Mouse (Mus musculus) G1E-ER4 (cell line): ENCODE data around the gene Bbs9. TPM values are rescaled to one million over a fixed set of nuclear protein-coding genes. Genes with fewer than 3 reads are reported as not detected.

Experiments
- GATA1 ChIP-seq: IDR thresholded peaks from one replicate; pipeline ENCODE4 v1.8.0; 2012; ENCODE audit warnings: low read length, inconsistent platforms
- polyA plus RNA-seq: library from polyadenylated mRNA; stranded (reverse); fragments of >175 nt; gene quantifications from 2 replicates; pipeline ENCODE4 v1.2.3, GENCODE M21; 2012

Gene Bbs9
- polyA plus RNA-seq, 1 experiment = 0.65 TPM

- no peak for TF ChIP-seq GATA1
Measured at GRCm38 (mm10) chr9:22806494-22806893, 331.0 kb downstream of the Bbs9 start.

- no peak for TF ChIP-seq GATA1
Measured at GRCm38 (mm10) chr9:22807693-22808092, 332.2 kb downstream of the Bbs9 start.

DNA sequence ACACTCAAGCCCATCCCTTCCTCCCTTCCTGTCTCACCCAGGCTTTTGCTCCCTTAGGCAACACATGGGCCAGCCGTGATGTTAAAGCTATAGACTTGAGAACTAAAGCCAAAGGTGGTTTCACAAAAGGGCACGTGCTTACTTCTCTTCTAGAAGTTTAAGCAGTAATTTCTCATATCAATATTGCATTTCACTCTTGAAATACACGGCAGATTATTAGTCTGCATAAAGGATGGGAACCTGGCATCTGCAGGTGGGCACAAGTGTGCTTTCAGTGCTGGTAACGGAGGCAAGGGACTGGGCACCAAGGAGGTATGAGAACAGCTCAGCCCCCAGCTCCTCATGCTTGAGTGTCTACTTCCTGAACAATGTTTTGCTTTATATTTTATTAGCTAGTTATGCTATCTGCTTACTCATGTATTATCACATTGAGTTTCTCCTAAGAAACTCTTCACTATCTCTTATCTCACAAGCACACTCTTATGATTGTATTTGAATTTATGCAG, 334.2 kb downstream of the Bbs9 start:
- TF ChIP-seq GATA1 = peak; percentile 78

GRCm38 (mm10) chr9:22810454-22810853, 334.9 kb downstream of the Bbs9 start:
- TF ChIP-seq GATA1 = no peak

DNA sequence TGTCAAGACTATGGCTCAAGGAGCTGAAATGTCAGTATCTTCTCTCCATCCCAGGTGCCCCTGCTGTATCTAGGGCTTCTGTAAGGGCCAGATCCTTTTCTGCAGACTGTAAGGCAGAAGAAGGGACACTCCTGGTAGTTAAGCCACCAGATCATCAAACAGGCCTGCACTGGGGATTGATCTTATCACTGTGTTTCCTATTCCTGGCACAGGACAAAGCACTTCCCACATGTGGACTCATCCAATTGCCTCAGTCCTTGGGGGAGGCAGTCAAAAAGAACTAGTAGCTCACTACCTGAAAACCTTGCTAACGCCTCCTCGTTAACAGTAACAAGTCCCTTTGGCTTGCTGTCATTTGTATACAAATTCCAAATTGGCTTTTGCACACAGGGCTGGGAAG, 336.4 kb downstream of the Bbs9 start:
- TF ChIP-seq GATA1 = no peak

- no peak for TF ChIP-seq GATA1
Measured at GRCm38 (mm10) chr9:22814407-22815092, 339.0 kb downstream of the Bbs9 start.

GRCm38 (mm10) chr9:22815093-22815458, 339.6 kb downstream of the Bbs9 start:
- TF ChIP-seq GATA1 = no peak

DNA sequence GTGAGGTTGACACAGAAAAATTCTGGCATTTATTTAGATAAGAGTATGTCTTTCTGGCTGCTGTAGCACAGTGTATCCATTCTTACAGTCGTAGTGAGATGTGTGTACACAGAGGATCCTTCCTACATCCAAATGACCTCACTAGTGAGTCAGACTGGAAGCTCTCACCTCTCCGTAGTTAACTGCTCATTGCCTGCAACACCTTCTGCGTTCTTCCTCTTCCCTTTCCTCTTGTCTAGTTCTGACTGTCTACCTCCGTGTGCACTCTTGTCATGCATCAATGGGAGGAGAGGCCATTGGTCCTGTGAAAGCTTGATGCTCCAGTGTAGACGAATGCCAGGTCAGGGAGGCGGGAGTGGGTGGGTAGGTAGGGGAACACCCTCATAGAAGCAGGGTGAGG, 344.0 kb downstream of the Bbs9 start:
- no peak for TF ChIP-seq GATA1

- no peak for TF ChIP-seq GATA1
Measured at GRCm38 (mm10) chr9:22820646-22821185, 345.2 kb downstream of the Bbs9 start.

GRCm38 (mm10) chr9:22822770-22823169, 347.3 kb downstream of the Bbs9 start:
- no peak for TF ChIP-seq GATA1

- no peak for TF ChIP-seq GATA1
Measured at GRCm38 (mm10) chr9:22823856-22824255, 348.3 kb downstream of the Bbs9 start.

DNA sequence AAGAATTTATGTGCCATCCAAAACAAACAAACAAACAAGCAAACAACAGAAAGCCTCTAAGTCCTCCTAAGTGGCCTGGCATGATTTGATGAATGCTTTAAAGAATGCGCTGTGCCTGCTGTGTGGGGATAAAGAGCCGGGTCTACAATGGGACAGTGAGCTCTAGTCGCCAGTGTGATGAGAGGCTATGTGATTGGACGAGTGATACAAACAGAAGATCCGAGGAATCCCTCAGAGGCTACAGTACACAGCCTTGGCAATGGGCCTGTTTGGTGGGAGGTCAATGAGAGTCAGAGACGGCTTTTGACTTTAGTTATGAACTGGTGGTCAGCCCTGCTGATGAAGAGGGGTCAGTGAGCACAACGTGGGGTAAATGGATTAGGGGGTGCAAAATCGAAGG, 349.4 kb downstream of the Bbs9 start:
- TF ChIP-seq GATA1 = no peak

GRCm38 (mm10) chr9:22826571-22826990, 351.1 kb downstream of the Bbs9 start:
- no peak for TF ChIP-seq GATA1

- TF ChIP-seq GATA1 = no peak
Measured at GRCm38 (mm10) chr9:22827176-22827770, 351.8 kb downstream of the Bbs9 start.

DNA sequence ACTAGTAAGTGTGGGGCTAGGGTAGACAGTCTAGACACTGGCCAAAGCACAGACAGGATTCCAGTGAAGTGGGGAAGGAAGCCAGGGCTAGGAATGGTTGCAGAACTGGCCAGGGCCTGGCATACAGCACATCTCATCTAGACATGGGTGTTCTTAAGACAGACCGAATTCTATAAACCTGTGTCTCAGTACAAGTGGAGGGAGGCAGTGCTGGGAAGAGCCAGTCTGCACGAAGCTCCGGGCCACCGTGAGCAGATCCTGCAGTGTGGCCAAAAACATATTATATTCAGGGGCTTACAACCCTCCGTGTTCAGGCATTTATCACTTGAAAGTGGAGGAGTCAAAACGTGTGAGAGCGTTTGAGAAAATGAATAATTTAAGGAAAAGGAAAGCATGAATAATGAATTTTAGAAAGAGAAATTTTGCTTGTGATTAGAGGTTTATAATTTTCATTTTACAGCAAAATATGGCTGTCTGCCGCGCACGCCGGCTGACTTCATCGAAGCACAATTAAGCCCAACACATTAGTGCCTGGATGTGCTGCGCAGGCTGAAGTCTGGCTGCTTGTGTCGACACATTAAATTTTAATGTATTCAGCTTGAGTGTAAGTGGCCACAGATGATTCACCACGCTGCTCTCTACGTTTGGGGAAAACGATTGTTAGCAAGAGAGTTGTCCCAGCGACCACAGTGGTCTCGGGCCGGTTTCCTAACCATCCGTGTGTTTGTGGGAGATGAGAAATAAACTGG, 353.9 kb downstream of the Bbs9 start:
- no peak for TF ChIP-seq GATA1

DNA sequence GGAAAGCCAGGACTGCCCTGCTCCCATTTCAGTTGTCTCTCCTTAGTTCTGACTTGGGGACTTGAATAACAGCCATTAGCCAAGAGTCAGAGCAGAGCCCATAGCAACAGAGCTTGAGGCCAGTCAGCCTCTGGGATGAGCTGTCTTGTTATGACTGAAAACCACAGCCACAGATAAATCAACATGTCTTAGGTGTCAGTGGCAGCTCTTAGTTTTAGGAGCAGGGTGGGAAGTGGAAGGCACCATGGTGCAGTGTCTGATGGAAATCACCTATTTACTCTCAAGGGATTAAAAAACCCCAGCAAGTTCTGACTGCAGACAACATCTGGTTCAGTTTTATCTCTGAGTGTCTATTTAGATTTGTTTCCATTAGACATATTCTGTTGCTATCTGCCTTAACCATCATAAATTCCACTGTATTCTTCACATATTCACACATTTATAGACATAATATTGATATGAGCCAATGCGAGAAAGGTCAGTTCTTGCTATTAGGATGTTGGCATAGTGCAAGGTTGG, 359.5 kb downstream of the Bbs9 start:
- no peak for TF ChIP-seq GATA1
